Mouse (Mus musculus) liver, embryonic 13.5 days (tissue): ENCODE data around the gene Kbtbd12. TPM values are rescaled to one million over a fixed set of nuclear protein-coding genes. Genes with fewer than 3 reads are reported as not detected.

Experiments
- polyA plus RNA-seq: library from polyadenylated mRNA; unstranded; fragments of >200 nt; fragmentation: Nextera tagmentation; extraction: Ambion mirVana; gene quantifications from 2 replicates; pipeline ENCODE4 v1.2.1, GENCODE M21; 2015

The Kbtbd12 gene
- polyA plus RNA-seq, 1 experiment from 2014 or later: 1.1 TPM

Other genes starting within 250 kb of the Kbtbd12 start
- gene Eefsec, start 191.4 kb downstream of the Kbtbd12 start, polyA plus RNA-seq: 22.8 and 23.1 TPM in 2 replicates
- gene Ruvbl1, start 172.5 kb downstream of the Kbtbd12 start, polyA plus RNA-seq: 113 and 122 TPM in 2 replicates
- gene Sec61a1, start 119.0 kb downstream of the Kbtbd12 start, polyA plus RNA-seq: 113 and 132 TPM in 2 replicates
- 66.8 and 68.8 TPM in 2 replicates for gene Mgll, start 86.5 kb upstream of the Kbtbd12 start, polyA plus RNA-seq
- 45.5 and 46.5 TPM in 2 replicates for gene Abtb1, start 204.0 kb upstream of the Kbtbd12 start, polyA plus RNA-seq
- 2.3 and 2.9 TPM in 2 replicates for gene Podxl2, start 237.1 kb upstream of the Kbtbd12 start, polyA plus RNA-seq